Mouse (Mus musculus): ENCODE data around the gene Skint5. TPM values are rescaled to one million over a fixed set of nuclear protein-coding genes. Genes with fewer than 3 reads are reported as not detected.
"Not testable (repeated sequence)": the region's sequence is repeated elsewhere in the genome, so short reads cannot be mapped to it uniquely, and the experiment has no call there.

The Skint5 gene
- polyA plus RNA-seq (2016; fragmentation: Nextera tagmentation; extraction: Ambion mirVana) = not detected in 2 replicates

DNA sequence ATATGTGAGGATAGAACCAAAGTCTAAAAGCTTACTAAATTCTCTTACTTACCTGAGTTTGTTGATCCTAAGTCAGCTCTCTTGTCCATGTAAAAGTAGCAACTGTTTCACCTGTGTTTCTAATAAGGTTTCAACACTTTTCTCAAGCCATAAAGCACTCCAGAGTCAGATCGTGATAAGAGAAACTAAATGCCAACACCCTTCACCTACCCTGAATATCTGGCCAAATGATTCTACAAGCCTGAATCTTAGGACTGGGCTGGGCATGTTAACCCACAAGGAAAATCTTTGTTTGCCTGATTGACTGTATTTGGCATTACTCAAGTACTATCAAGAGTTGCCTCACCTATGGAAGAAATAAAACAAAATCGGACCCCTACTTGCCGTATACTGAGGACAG lies at the start of gene Skint5:
Skint5 (minus strand) TSS at position 101 of the 400 bp plus-strand sequence.
- 93% methylated on average over 3 of the region's 3 CpGs for WGBS
- Histone ChIP-seq H3K36me3 (replicated peaks) (no peaks in the 10 kb centered on the region), H3K27ac (no peak within 1 kb of the TSS), H3K4me1 (no peaks in the 10 kb centered on the region), H3K4me3 (no peak within 1 kb of the TSS), H3K27me3 (ENCODE audit: poor library complexity, severe bottlenecking) (no peaks in the 10 kb centered on the region), H3K9me3 (peaks cover 21% of the 10 kb centered on the region; the same call in 1 of the 2 replicates)
- no peak for DNase-seq (ENCODE audit: extremely low spot score, low spot score)

DNA sequence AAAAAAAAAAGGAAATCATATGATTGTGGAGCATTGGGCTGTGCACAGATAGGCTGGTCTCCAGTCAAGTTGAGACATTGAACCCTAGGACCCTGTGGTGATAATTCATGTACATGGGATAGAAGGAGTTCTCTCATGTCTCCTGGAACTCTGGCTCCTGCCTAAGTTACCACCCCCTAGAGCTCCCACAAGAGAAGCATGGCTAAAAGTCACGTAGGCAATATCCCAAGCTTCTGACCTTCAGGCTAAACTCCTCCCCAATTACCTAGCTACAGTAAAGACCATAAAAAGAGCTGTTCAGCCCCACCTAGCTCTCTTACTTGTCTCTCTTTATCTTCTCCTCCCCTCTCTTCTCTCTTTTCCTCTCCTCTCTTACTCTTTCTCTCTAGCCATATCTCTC lies 42.0 kb downstream of the Skint5 start:
- H3K36me3 ChIP-seq (replicated peaks) = no peaks in the 10 kb centered on the region
- WGBS = 79% methylated on average over 1 of the region's 1 CpGs
- H3K4me3 ChIP-seq = no peak overlapping the region
- H3K27me3 ChIP-seq (ENCODE audit: poor library complexity, severe bottlenecking) = no peaks in the 10 kb centered on the region
- no peaks in the 10 kb centered on the region for H3K4me1 ChIP-seq
- H3K9me3 ChIP-seq = peaks cover 36% of the 10 kb centered on the region
- no peak overlapping the region for H3K27ac ChIP-seq
- DNase-seq (ENCODE audit: extremely low spot score, low spot score) = no peak

DNA sequence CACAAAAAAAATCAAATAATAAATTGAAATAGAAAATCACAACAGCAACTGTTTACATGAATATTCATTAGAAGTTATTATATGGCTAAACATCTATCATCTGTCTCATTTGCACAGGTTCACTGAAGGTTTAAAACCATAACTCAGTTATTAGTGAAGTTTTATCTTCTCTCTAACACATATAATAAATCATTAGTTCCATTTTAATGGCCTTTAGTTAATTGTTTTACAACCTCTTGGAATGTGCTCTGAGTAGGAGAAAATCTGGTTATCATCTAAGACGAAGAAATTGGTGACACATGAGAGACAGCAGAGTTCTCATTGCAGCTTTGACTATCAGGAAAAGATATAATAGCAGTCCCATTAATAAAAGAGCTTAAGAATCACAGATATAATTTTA lies 235.1 kb downstream of the Skint5 start:
- Histone ChIP-seq H3K27me3 (ENCODE audit: poor library complexity, severe bottlenecking) (no peaks in the 10 kb centered on the region), H3K9me3 (peaks cover 46% of the 10 kb centered on the region; the same call in 1 of the 2 replicates), H3K36me3 (replicated peaks) (no peaks in the 10 kb centered on the region), H3K4me1 (no peaks in the 10 kb centered on the region), H3K27ac (no peak overlapping the region), H3K4me3 (no peak overlapping the region)
- 87% methylated on average over 1 of the region's 1 CpGs for WGBS
- DNase-seq (ENCODE audit: extremely low spot score, low spot score) = no peak

DNA sequence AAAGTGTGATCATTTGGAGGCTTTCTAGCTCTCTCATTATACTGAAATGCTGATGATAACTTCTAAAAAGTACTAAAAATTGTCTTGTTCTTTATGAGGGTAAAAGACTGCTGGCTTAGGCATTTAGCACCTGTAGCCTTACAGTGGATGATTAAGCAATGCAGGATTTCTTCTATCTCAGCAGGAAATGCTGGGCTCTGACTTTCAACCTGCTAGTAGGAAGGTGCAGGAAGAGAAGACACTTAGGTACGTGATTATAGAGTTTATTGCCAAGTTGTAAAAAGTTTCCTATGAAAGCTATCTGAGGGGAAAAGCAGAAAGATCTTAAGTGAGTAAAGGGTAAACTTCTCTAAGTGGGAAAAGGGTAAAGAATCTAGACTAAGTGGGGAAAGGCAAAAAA lies 235.6 kb downstream of the Skint5 start:
- H3K4me1 ChIP-seq = no peaks in the 10 kb centered on the region
- H3K9me3 ChIP-seq = peaks cover 47% of the 10 kb centered on the region; the same call in 1 of the 2 replicates
- H3K27ac ChIP-seq = no peak overlapping the region
- WGBS = 79% methylated on average over 1 of the region's 1 CpGs
- no peak for DNase-seq (ENCODE audit: extremely low spot score, low spot score)
- H3K36me3 ChIP-seq (replicated peaks) = no peaks in the 10 kb centered on the region
- H3K4me3 ChIP-seq = no peak overlapping the region
- H3K27me3 ChIP-seq (ENCODE audit: poor library complexity, severe bottlenecking) = no peaks in the 10 kb centered on the region

DNA sequence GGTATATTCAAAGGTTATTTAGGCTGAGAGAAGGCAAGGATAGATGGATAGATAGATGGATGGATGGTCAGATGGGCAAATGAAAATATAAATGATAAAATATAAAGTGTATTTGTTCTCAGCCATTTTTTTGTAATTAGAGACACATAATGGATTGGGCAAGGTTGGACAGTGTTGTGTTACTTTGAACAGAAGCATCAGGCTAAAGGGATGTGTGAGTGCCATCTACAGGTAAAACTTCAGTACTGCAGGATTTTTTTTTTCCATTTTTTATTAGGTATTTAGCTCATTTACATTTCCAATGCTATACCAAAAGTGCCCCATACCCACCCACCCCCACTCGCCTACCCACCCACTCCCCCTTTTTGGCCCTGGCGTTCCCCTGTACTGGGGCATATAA lies 551.1 kb downstream of the Skint5 start:
- H3K4me3 ChIP-seq; DNase-seq (ENCODE audit: extremely low spot score, low spot score); H3K4me1 ChIP-seq; H3K36me3 ChIP-seq (replicated peaks); H3K27me3 ChIP-seq (ENCODE audit: poor library complexity, severe bottlenecking); H3K27ac ChIP-seq: not testable (repeated sequence)
- peaks cover 58% of the 10 kb centered on the region for H3K9me3 ChIP-seq
- WGBS = 69% methylated on average over 2 of the region's 2 CpGs

Other genes starting within 250 kb of the Skint5 start
- gene Skint11, start 163.9 kb upstream of the Skint5 start, polyA plus RNA-seq (2016; fragmentation: Nextera tagmentation; extraction: Ambion mirVana) = not detected in 2 replicates

All from forebrain, embryonic 10.5 days (tissue).